Mouse (Mus musculus): ENCODE data around the gene Cyb5r4. TPM values are rescaled to one million over a fixed set of nuclear protein-coding genes. Genes with fewer than 3 reads are reported as not detected.
A peak's percentile ranks its signal among the peaks of the same experiment; 100 is the strongest.

The Cyb5r4 gene
- polyA plus RNA-seq, 1 experiment from 2014 or later: 43.9 TPM

- H3K27ac ChIP-seq (ENCODE audit: low read length): no peak overlapping the region
- H3K36me3 ChIP-seq (ENCODE audit: control insufficient read depth, insufficient read depth, low read length): no peaks in the 10 kb centered on the region
- no peaks in the 10 kb centered on the region for H3K27me3 ChIP-seq (ENCODE audit: control insufficient read depth, insufficient read depth, low read length)
- WGBS: 37% methylated on average over 5 of the region's 5 CpGs
- no peak overlapping the region for H3K4me3 ChIP-seq (ENCODE audit: low read depth, low read length)
- H3K9me3 ChIP-seq (ENCODE audit: control insufficient read depth, low read depth, low read length): no peaks in the 10 kb centered on the region
- no peak overlapping the region for H3K9ac ChIP-seq (replicated peaks; ENCODE audit: low read depth, low read length)
- no peak overlapping the region for H3K4me2 ChIP-seq (replicated peaks; ENCODE audit: low read depth, low read length)
- no peaks in the 10 kb centered on the region for H3K4me1 ChIP-seq (ENCODE audit: control insufficient read depth, insufficient read depth, low read length)
- no peak for ATAC-seq (ENCODE audit: insufficient number of reproducible peaks, insufficient read depth, low FRiP score, low read depth)
Observed at GRCm38 (mm10) chr9:87005435-87005779, 16.4 kb upstream of the Cyb5r4 start.

DNA sequence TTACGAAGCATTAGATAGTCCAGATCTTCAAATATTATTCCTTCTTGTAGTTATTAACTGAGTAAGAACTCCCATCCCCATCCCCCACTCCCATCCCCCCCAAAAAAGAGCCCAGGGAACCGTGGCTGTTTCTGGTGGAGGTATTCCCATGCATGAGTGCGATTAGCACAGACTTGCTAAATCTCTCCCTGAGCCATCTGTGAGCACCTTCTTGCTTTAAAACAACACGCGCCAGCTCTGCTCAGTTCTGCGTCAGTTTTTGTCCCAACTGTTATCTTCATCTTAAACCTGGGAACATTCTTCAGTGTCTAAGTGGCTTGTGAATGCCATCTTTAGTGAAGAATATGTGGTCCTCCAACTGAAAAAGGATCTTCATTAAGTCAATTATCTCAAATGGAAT lies 13.3 kb upstream of the Cyb5r4 start:
- no peaks in the 10 kb centered on the region for H3K36me3 ChIP-seq (ENCODE audit: control insufficient read depth, insufficient read depth, low read length)
- ATAC-seq (ENCODE audit: insufficient number of reproducible peaks, insufficient read depth, low FRiP score, low read depth): no peak
- peaks cover 5% of the 10 kb centered on the region; the same call in 1 of the 2 replicates for H3K27me3 ChIP-seq (ENCODE audit: control insufficient read depth, insufficient read depth, low read length)
- H3K9ac ChIP-seq (replicated peaks; ENCODE audit: low read depth, low read length): no peak overlapping the region
- no peak overlapping the region for H3K4me2 ChIP-seq (replicated peaks; ENCODE audit: low read depth, low read length)
- H3K9me3 ChIP-seq (ENCODE audit: control insufficient read depth, low read depth, low read length): no peaks in the 10 kb centered on the region
- 52% methylated on average over 6 of the region's 6 CpGs for WGBS
- no peak overlapping the region for H3K27ac ChIP-seq (ENCODE audit: low read length)
- no peak overlapping the region for H3K4me3 ChIP-seq (ENCODE audit: low read depth, low read length)
- no peaks in the 10 kb centered on the region for H3K4me1 ChIP-seq (ENCODE audit: control insufficient read depth, insufficient read depth, low read length)

DNA sequence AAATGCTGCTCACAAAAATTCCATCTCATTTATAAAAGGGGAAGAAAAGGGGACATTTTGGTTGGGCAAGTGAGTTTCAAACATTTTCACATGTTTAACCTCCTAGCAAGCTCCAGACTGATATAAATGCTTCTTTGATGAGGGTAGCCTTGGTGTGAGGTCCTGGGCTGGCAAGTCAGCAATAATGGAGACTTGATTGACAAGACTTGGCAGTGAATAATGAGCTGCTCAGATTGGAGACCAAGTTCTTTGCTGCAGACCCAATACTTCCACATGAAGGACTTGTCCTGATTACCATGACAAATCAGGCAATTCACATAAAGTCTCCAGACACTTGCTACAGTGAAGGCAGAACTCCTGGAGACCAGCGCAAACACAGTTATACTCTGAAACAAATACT lies 12.9 kb upstream of the Cyb5r4 start:
- Histone ChIP-seq H3K4me2 (replicated peaks; ENCODE audit: low read depth, low read length) (no peak overlapping the region), H3K36me3 (ENCODE audit: control insufficient read depth, insufficient read depth, low read length) (no peaks in the 10 kb centered on the region), H3K4me3 (ENCODE audit: low read depth, low read length) (no peak overlapping the region), H3K9me3 (ENCODE audit: control insufficient read depth, low read depth, low read length) (no peaks in the 10 kb centered on the region), H3K4me1 (ENCODE audit: control insufficient read depth, insufficient read depth, low read length) (no peaks in the 10 kb centered on the region), H3K27ac (ENCODE audit: low read length) (no peak overlapping the region), H3K27me3 (ENCODE audit: control insufficient read depth, insufficient read depth, low read length) (peaks cover 9% of the 10 kb centered on the region), H3K9ac (replicated peaks; ENCODE audit: low read depth, low read length) (no peak overlapping the region)
- no peak for ATAC-seq (ENCODE audit: insufficient number of reproducible peaks, insufficient read depth, low FRiP score, low read depth)
- 95% methylated on average over 1 of the region's 1 CpGs for WGBS

DNA sequence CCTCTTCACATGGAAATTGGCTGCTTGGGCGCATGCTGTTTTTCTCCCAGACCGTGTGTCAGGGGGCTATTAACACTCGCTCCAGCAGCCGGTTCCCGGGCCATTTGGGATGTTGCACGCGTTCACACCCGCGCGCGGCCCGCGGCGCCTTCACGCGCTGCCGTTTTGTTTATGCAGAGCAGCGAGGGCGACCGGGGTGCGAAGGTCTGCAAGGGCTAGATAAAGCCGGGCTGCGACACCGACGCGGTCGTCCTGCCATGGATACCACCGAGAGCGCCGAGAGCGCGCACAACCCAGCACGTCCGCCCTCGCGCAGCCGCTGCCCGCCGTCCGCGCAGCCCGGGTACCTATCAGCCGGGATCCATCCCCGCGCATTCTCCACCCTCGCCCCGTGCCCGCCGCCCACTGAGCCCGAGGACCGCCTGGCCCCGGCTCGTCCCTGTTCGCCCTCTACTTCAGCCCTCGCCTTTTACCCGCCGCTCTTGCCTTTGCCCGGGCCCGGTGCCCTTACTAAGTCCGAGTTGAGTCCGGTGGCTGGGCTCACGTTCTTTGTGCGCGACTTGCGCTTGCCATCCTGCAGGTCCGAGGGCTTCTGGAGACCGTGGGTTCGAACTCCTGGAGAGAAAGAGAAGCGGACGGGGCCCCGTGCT lies 6.4 kb upstream of the Cyb5r4 start, which contains the start of gene Ripply2:
TSS of gene Ripply2 (plus strand) at position 250 of the 650 bp plus-strand sequence.
- H3K36me3 ChIP-seq (ENCODE audit: control insufficient read depth, insufficient read depth, low read length): no peaks in the 10 kb centered on the region
- ATAC-seq (ENCODE audit: insufficient number of reproducible peaks, insufficient read depth, low FRiP score, low read depth): no peak; the same call in 1 of the 2 replicates
- H3K9me3 ChIP-seq (ENCODE audit: control insufficient read depth, low read depth, low read length): no peaks in the 10 kb centered on the region
- no peak within 1 kb of the TSS for H3K9ac ChIP-seq (replicated peaks; ENCODE audit: low read depth, low read length)
- 1% methylated on average over 71 of the region's 71 CpGs for WGBS
- peak within 1 kb of the TSS; percentile 34 for H3K4me3 ChIP-seq (ENCODE audit: low read depth, low read length)
- peak within 1 kb of the TSS; percentile 77 for H3K4me2 ChIP-seq (replicated peaks; ENCODE audit: low read depth, low read length)
- H3K4me1 ChIP-seq (ENCODE audit: control insufficient read depth, insufficient read depth, low read length): 0 out of 2 replicates have a peak, but pooled peaks cover 6% of the 10 kb centered on the region
- peaks cover 25% of the 10 kb centered on the region for H3K27me3 ChIP-seq (ENCODE audit: control insufficient read depth, insufficient read depth, low read length)
- H3K27ac ChIP-seq (ENCODE audit: low read length): no peak within 1 kb of the TSS

- Histone ChIP-seq H3K27me3 (ENCODE audit: control insufficient read depth, insufficient read depth, low read length) (peaks cover 25% of the 10 kb centered on the region), H3K9me3 (ENCODE audit: control insufficient read depth, low read depth, low read length) (no peaks in the 10 kb centered on the region), H3K4me2 (replicated peaks; ENCODE audit: low read depth, low read length) (peak overlapping the region; percentile 77), H3K4me1 (ENCODE audit: control insufficient read depth, insufficient read depth, low read length) (0 out of 2 replicates have a peak, but pooled peaks cover 6% of the 10 kb centered on the region), H3K4me3 (ENCODE audit: low read depth, low read length) (peak overlapping the region; percentile 34), H3K36me3 (ENCODE audit: control insufficient read depth, insufficient read depth, low read length) (no peaks in the 10 kb centered on the region), H3K27ac (ENCODE audit: low read length) (no peak overlapping the region), H3K9ac (replicated peaks; ENCODE audit: low read depth, low read length) (no peak overlapping the region)
- no peak for ATAC-seq (ENCODE audit: insufficient number of reproducible peaks, insufficient read depth, low FRiP score, low read depth)
- 4% methylated on average over 10 of the region's 10 CpGs for WGBS
Observed at GRCm38 (mm10) chr9:87015938-87016294, 5.9 kb upstream of the Cyb5r4 start.

GRCm38 (mm10) chr9:87025764-87026163 lies 4.0 kb downstream of the Cyb5r4 start:
- ATAC-seq (ENCODE audit: insufficient number of reproducible peaks, insufficient read depth, low FRiP score, low read depth): no peak
- 69% methylated on average over 6 of the region's 6 CpGs for WGBS
- no peaks in the 10 kb centered on the region; the same call in 1 of the 2 replicates for H3K36me3 ChIP-seq (ENCODE audit: control insufficient read depth, insufficient read depth, low read length)
- H3K4me2 ChIP-seq (replicated peaks; ENCODE audit: low read depth, low read length): no peak overlapping the region
- H3K9ac ChIP-seq (replicated peaks; ENCODE audit: low read depth, low read length): no peak overlapping the region
- H3K27me3 ChIP-seq (ENCODE audit: control insufficient read depth, insufficient read depth, low read length): no peaks in the 10 kb centered on the region
- no peak overlapping the region for H3K4me3 ChIP-seq (ENCODE audit: low read depth, low read length)
- peaks cover 6% of the 10 kb centered on the region for H3K4me1 ChIP-seq (ENCODE audit: control insufficient read depth, insufficient read depth, low read length)
- no peak overlapping the region for H3K27ac ChIP-seq (ENCODE audit: low read length)
- H3K9me3 ChIP-seq (ENCODE audit: control insufficient read depth, low read depth, low read length): no peaks in the 10 kb centered on the region

- H3K9me3 ChIP-seq (ENCODE audit: control insufficient read depth, low read depth, low read length): no peaks in the 10 kb centered on the region
- no peaks in the 10 kb centered on the region; the same call in 1 of the 2 replicates for H3K36me3 ChIP-seq (ENCODE audit: control insufficient read depth, insufficient read depth, low read length)
- ATAC-seq (ENCODE audit: insufficient number of reproducible peaks, insufficient read depth, low FRiP score, low read depth): peak; percentile 37; the same call in 1 of the 2 replicates
- no peak overlapping the region for H3K27ac ChIP-seq (ENCODE audit: low read length)
- H3K9ac ChIP-seq (replicated peaks; ENCODE audit: low read depth, low read length): no peak overlapping the region
- no peaks in the 10 kb centered on the region for H3K27me3 ChIP-seq (ENCODE audit: control insufficient read depth, insufficient read depth, low read length)
- H3K4me3 ChIP-seq (ENCODE audit: low read depth, low read length): no peak overlapping the region
- 42% methylated on average over 8 of the region's 8 CpGs for WGBS
- no peak overlapping the region for H3K4me2 ChIP-seq (replicated peaks; ENCODE audit: low read depth, low read length)
- H3K4me1 ChIP-seq (ENCODE audit: control insufficient read depth, insufficient read depth, low read length): peaks cover 6% of the 10 kb centered on the region
Observed at GRCm38 (mm10) chr9:87027423-87028084, 5.7 kb downstream of the Cyb5r4 start.

DNA sequence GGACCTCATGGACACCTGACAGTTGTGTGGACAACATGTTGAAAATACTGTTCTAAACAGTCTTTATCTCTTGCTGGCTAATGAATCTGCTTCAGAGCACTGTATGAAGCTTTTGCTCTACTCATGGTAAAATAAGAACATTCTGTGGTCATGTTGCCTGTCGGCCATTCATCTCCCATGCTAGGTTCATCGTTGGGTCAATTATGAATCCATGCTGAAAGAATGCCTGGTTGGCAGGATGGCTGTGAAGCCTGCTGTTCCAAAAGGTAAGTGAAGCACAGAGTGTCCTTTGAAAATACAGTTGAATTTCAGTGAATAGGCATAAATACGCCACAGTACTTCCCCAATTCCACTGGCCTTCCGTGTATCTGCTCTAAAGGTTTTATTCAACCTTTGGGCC lies 10.4 kb downstream of the Cyb5r4 start:
- H3K4me1 ChIP-seq (ENCODE audit: control insufficient read depth, insufficient read depth, low read length): no peaks in the 10 kb centered on the region
- H3K27me3 ChIP-seq (ENCODE audit: control insufficient read depth, insufficient read depth, low read length): no peaks in the 10 kb centered on the region
- no peak overlapping the region for H3K27ac ChIP-seq (ENCODE audit: low read length)
- no peak overlapping the region for H3K4me2 ChIP-seq (replicated peaks; ENCODE audit: low read depth, low read length)
- H3K9ac ChIP-seq (replicated peaks; ENCODE audit: low read depth, low read length): no peak overlapping the region
- no peak overlapping the region for H3K4me3 ChIP-seq (ENCODE audit: low read depth, low read length)
- no peaks in the 10 kb centered on the region; the same call in 1 of the 2 replicates for H3K36me3 ChIP-seq (ENCODE audit: control insufficient read depth, insufficient read depth, low read length)
- H3K9me3 ChIP-seq (ENCODE audit: control insufficient read depth, low read depth, low read length): no peaks in the 10 kb centered on the region
- ATAC-seq (ENCODE audit: insufficient number of reproducible peaks, insufficient read depth, low FRiP score, low read depth): no peak
- 76% methylated on average over 4 of the region's 4 CpGs for WGBS
